Mouse (Mus musculus) small intestine, adult 2 months (tissue): Measurements from ENCODE around the gene Slc38a10.

Experiments used
- CTCF ChIP-seq: fragments of 200-500 bp; IDR thresholded peaks from 2 replicates; pipeline ENCODE4 v1.5.1; 2012; ENCODE audit warnings: low read depth, mild to moderate bottlenecking, control low read depth, inconsistent platforms, low read length, moderate library complexity, mixed read lengths; ENCODE audit not compliant: insufficient replicate concordance, insufficient read length; ENCODE audit errors: extremely low read depth
- POLR2A ChIP-seq: fragments of 200-500 bp; IDR thresholded peaks from 2 replicates; pipeline ENCODE4 v1.6.1; 2012; ENCODE audit warnings: low read depth, mild to moderate bottlenecking, control low read depth, inconsistent platforms, low read length, moderate library complexity

GRCm38 (mm10) chr11:120171168-120171567 is 20.0 kb upstream of the Slc38a10 start:
- no peak for TF ChIP-seq CTCF
- TF ChIP-seq POLR2A: no peak
